Mouse (Mus musculus) cerebellum, adult 11-12 months (tissue): Measurements from ENCODE around the gene Naip1.
"Not testable (repeated sequence)": the region's sequence is repeated elsewhere in the genome, so short reads cannot be mapped to it uniquely, and the experiment has no call there.

Experiments
- DNase-seq: peaks from one replicate; pipeline ENCODE4 v3.0.0; 2022

Naip1 gene

GRCm38 (mm10) chr13:100391021-100391420 lies 61.6 kb downstream of the Naip1 start:
- DNase-seq: not testable (repeated sequence)

GRCm38 (mm10) chr13:100370536-100370935 lies 82.1 kb downstream of the Naip1 start:
- DNase-seq: no peak
